Mouse (Mus musculus): ENCODE measurements around the gene Sept7. TPM values are rescaled to one million over a fixed set of nuclear protein-coding genes. Genes with fewer than 3 reads are reported as not detected.
A peak's percentile ranks its signal among the peaks of the same experiment; 100 is the strongest.
"Not testable (repeated sequence)": the region's sequence is repeated elsewhere in the genome, so short reads cannot be mapped to it uniquely, and the experiment has no call there.

Gene Sept7
- total RNA-seq, 2 experiments from 2014 or later, result 102 to 108 TPM

DNA sequence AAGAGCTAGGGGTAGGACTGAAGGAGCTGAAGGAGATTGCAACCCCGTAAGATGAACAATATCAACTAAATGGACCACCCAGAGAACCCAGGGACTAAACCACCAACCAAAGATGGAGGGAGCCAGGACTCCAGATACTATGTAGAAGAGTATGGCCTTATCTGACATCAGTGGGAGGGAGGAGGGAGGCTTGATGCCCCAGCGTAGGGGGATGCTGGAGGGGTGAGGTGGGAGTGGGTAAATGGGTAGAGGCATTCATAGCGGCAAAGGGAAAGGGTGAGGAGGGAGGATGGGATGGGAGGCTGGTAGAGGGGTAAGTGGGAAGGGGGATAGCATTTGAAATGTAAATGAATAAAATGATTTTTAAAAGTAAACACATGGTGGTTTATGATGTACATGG, 8.2 kb downstream of the Sept7 start:
- DNase-seq, result no peak

- DNase-seq, result no peak
Observed at GRCm38 (mm10) chr9:25260979-25261378, 8.7 kb downstream of the Sept7 start.

- DNase-seq, result no peak
Observed at GRCm38 (mm10) chr9:25262087-25262486, 9.8 kb downstream of the Sept7 start.

- no peak for DNase-seq
Observed at GRCm38 (mm10) chr9:25265795-25266194, 13.6 kb downstream of the Sept7 start.

DNA sequence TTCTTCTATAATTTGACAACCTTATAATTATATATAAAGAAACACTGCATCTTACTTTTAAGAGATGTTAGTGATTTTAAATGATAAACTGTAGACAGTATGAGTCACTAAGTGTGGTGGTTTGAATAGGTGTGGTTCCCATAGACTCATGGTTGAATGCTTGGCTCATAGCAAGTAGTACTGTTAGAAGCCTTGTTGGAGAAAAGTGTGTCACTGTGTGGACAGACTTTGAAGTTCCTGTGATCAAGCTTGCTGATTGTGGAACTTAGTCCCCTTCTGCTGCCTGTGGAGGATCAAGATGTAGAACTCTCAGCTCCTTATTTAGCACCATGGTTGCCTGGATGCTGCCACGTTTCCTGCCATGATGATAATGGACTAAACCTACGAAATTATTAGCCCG, 14.9 kb downstream of the Sept7 start:
- DNase-seq, result no peak

DNA sequence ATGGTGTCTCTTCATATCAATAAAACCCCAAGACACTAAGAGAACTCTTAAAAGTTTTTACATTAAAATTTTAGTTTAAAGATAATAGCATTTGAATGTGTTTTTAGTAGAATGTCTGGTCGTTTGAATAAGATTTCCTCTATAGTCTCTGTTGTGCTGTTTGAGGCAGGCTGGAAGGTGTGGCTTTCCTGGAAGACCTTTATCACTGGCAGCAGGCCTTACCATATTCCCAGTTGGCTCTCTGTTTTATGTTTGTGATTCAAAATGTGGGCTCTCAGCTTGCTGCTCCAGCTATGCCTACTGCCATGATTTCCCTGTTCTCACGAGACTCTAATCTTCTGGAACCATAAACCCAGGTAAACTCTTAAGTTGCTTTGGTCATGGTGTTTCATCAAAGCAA, 15.3 kb downstream of the Sept7 start:
- no peak for DNase-seq

DNA sequence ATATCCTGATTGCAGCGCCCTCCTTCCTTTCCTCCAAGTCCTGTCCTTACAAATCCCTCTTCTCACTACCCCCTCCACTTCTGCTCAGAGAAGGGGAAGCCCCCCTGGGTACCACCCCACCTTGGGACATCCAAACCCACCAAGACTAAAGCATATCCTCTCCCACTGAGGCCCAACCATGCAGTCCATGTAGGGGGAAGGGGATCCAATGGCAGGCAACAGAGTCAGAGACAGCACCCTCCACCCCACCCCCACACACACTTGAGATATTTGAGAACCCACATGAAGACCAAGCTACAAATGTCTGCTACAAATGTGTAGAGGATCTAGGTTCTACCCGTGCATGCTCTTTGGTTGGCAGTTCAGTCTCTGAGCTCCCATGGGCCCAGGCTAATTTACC, 19.7 kb downstream of the Sept7 start:
- DNase-seq, result no peak

DNA sequence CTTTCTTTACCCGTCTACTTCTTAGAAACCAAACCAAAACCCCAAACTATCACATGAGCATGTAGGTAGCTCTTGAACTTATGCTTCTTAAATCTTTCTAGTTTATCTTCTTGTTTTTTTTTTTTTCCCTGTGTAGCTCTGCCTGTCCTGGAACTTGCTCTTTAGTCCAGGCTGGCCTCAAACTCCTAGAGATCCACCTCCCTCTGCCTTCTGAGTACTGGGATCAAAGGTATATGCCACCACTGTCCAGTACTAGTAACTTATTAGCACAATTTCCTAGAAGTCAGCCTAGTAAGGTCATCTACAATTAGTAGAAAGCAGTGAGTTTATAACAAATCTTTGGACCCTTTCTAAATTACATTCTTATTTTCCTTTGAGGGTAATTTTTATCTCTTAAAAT, 37.6 kb downstream of the Sept7 start:
- DNase-seq, result no peak

- no peak for DNase-seq
Observed at GRCm38 (mm10) chr9:25309505-25310182, 57.4 kb downstream of the Sept7 start.

GRCm38 (mm10) chr9:25314304-25314703, 62.1 kb downstream of the Sept7 start:
- DNase-seq, result no peak

GRCm38 (mm10) chr9:25317827-25318505, 65.7 kb downstream of the Sept7 start:
- peak; percentile 56 for DNase-seq

DNA sequence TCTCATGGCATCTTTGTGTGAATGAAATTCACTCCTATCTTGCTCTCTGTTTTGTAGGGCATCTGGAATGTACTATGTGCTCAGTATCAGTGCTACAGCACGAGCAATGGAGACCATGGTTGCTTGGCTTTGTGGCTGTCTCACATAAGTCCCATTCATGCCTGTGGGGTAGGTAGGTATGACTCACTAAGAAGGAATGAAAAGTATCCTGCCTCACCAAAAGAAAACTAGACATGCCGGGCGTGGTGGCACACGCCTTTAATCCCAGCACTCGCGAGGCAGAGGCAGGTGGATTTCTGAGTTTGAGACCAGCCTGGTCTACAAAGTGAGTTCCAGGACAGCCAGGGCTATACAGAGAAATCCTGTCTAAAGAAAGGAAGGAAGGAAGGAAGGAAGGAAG, 67.4 kb downstream of the Sept7 start:
- not testable (repeated sequence) for DNase-seq

DNA sequence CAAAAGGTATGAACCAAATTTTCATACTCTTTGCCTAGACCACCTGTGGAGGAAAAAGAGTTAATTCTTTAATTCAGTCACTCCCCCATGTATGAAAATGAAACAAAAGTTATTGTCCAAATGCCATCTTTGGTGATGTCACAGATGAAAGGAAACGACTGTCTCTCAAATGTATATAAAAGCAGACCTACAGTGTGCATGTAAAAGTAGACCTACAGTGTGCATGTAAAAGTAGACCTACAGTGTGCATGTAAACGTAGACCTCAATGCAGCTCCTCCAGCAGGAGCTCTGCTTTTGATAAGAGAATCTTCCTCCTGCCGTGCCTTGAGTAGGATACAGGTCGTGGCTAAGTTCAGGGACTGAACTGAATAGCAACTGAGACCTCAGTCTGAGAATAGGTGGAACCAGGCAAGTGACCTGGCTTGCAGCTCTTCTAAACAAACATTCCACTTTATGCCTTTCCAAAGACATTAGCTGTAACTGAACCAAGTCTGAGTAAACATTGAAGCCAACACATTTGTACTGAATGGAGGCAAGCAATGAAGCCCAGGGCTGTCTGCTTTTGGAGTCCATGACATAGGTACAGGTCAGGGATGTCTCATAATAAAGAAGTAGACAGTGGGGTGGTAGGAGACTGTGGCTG, 75.6 kb downstream of the Sept7 start:
- DNase-seq, result no peak

GRCm38 (mm10) chr9:25328946-25329723, 76.9 kb downstream of the Sept7 start:
- DNase-seq, result no peak

DNA sequence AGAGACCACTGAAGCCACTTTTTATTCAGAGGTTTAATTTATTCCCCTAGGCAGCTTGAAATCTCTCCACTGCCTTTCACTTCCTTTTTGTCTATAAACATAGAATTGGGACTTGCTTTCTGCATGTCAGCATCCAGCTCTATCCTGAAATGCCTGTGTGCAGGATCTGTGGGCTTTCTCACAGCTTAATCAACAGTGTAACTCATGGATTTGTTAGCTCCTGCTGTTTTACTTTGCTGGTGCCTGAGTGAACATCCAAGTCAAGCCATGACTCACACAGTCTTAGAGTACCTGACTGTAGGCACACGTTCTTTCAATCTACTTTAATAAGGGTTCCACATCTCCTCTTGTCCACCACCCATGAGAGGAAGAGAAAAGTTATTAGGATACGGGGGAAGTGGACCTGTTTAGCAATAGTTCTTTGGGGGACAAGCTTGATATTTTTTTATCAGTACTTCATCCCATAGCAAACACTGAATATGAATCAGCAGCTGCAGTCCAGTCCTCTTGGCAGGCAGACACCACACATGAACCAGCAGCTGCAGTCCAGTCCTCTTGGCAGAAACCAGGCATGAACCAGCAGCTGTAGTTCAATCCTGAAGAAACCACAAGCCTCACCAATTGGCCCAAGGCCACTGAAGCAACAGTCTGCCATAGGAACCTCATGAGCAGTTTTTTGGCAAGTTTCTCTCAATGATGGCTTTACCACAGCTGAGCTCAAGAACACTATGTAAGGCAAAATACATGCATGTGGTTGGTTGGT, 85.4 kb downstream of the Sept7 start:
- peak; percentile 18 for DNase-seq

- DNase-seq, result no peak
Observed at GRCm38 (mm10) chr9:25340412-25340811, 88.2 kb downstream of the Sept7 start.

GRCm38 (mm10) chr9:25353775-25354174, 101.5 kb downstream of the Sept7 start:
- DNase-seq, result no peak

DNA sequence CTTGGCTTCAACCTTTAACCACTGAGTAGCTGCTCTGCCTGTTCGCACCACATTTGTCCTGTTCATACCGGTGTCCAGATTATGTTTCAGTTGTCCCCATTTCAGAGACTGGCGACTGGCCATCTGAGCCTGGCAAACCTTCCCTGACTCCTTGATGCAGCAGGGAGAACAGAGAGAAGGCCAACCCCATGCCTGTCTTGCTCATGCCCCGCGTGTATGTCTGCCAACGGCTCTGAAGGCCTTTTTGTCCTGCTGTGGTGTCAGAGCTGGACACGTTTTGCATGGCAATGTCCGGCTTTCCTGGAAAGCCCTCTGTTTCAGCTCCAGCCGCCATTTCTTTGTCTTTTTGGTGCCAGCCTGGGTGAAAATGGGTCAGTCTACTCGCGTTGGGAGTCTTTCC, 103.6 kb downstream of the Sept7 start:
- peak; percentile 61 for DNase-seq

- no peak for DNase-seq
Observed at GRCm38 (mm10) chr9:25357589-25357988, 105.3 kb downstream of the Sept7 start.

GRCm38 (mm10) chr9:25358018-25358417, 105.8 kb downstream of the Sept7 start:
- no peak for DNase-seq

Data from gastrocnemius, postnatal 10 days (tissue).